Mouse (Mus musculus) CH12.LX (cell line): ENCODE results near the gene Myo18a.

Experiments
- BHLHE40 ChIP-seq: IDR thresholded peaks from 2 replicates; pipeline ENCODE4 v1.6.1; 2011; ENCODE audit warnings: mild to moderate bottlenecking, low read depth, low read length, improper control_type of control experiment
- CTCF ChIP-seq, 2 experiments: IDR thresholded peaks in 1 of 2; conservative IDR thresholded peaks in 1 of 2; 2 replicates each; pipeline ENCODE4 v1.5.1; 2011 to 2012; ENCODE audit warnings: low read depth in 2 of 2, low read length in 2 of 2, improper control_type of control experiment in 1 of 2, inconsistent platforms in 1 of 2, mild to moderate bottlenecking in 1 of 2, moderate library complexity in 1 of 2
- E2F4 ChIP-seq: IDR thresholded peaks from 2 replicates; pipeline ENCODE4 v1.6.1; 2011; ENCODE audit warnings: low read depth, low read length, improper control_type of control experiment; ENCODE audit not compliant: insufficient replicate concordance
- HCFC1 ChIP-seq: IDR thresholded peaks from 2 replicates; pipeline ENCODE4 v1.6.1; 2012; ENCODE audit warnings: low read depth, mild to moderate bottlenecking, inconsistent platforms, low read length, improper control_type of control experiment
- KAT2A ChIP-seq: IDR thresholded peaks from 2 replicates; pipeline ENCODE4 v1.6.1; 2012; ENCODE audit warnings: low read length, improper control_type of control experiment, inconsistent platforms; ENCODE audit not compliant: insufficient replicate concordance
- POLR2A ChIP-seq: IDR thresholded peaks from 2 replicates; pipeline ENCODE4 v1.6.1; 2011; ENCODE audit warnings: low read depth, mild to moderate bottlenecking, improper control_type of control experiment, low read length
- ZC3H11A ChIP-seq: IDR thresholded peaks from 2 replicates; pipeline ENCODE4 v1.6.1; 2012; ENCODE audit warnings: low read depth, mild to moderate bottlenecking, inconsistent platforms, low read length, improper control_type of control experiment
- ZKSCAN1 ChIP-seq: IDR thresholded peaks from 2 replicates; pipeline ENCODE4 v1.6.1; 2012; ENCODE audit warnings: low read depth, inconsistent platforms, low read length, improper control_type of control experiment, borderline replicate concordance

GRCm38 (mm10) chr11:77826311-77826710 lies 63.3 kb downstream of the Myo18a start:
- TF ChIP-seq BHLHE40: no peak
- TF ChIP-seq CTCF (conservative IDR thresholded peaks at IDR 0.05 in 1 of 2, IDR thresholded peaks at IDR 0.05 in 1 of 2; ENCODE audit: low read depth in 2 of 2, low read length in 2 of 2): no peak
- TF ChIP-seq ZKSCAN1: no peak
- TF ChIP-seq ZC3H11A: no peak
- TF ChIP-seq E2F4: no peak
- TF ChIP-seq HCFC1: no peak
- no peak for TF ChIP-seq POLR2A
- no peak for TF ChIP-seq KAT2A
